Mouse (Mus musculus) thymus, adult 2 months (tissue): ENCODE data around the gene Gli2. TPM values are rescaled to one million over a fixed set of nuclear protein-coding genes. Genes with fewer than 3 reads are reported as not detected.

ENCODE experiments used
- DNase-seq: peaks from one replicate; pipeline ENCODE4 v3.0.0; 2021
- H3K27ac ChIP-seq: fragments of 200-500 bp; 2 replicates; pipeline ENCODE4 v1.5.1; 2012; ENCODE audit warnings: low read length, control low read depth; ENCODE audit not compliant: control insufficient read depth, insufficient read depth
- H3K27me3 ChIP-seq: fragments of 200-500 bp; 2 replicates; pipeline ENCODE4 v1.6.1; 2012; ENCODE audit warnings: mild to moderate bottlenecking, low read length, moderate library complexity, mixed read lengths; ENCODE audit not compliant: control insufficient read depth, insufficient read depth
- H3K36me3 ChIP-seq: fragments of 200-500 bp; 2 replicates; pipeline ENCODE4 v1.6.1; 2012; ENCODE audit warnings: mild to moderate bottlenecking, low read length, moderate library complexity; ENCODE audit not compliant: control insufficient read depth, insufficient read depth
- H3K4me1 ChIP-seq: fragments of 200-500 bp; replicated peaks from 2 replicates; pipeline ENCODE4 v1.6.1; 2012; ENCODE audit warnings: low read length; ENCODE audit not compliant: control insufficient read depth, insufficient read depth
- H3K4me3 ChIP-seq: fragments of 200-500 bp; 2 replicates; pipeline ENCODE4 v1.5.1; 2012; ENCODE audit warnings: mild to moderate bottlenecking, low read length, control low read depth, moderate library complexity; ENCODE audit not compliant: control insufficient read depth, insufficient read depth
- CTCF ChIP-seq: fragments of 200-500 bp; IDR thresholded peaks from 2 replicates; pipeline ENCODE4 v1.5.1; 2012; ENCODE audit warnings: mild to moderate bottlenecking, control low read depth, low read length, moderate library complexity, borderline replicate concordance; ENCODE audit not compliant: control insufficient read depth, poor library complexity, insufficient read depth; ENCODE audit errors: extremely low read depth
- POLR2A ChIP-seq: fragments of 200-500 bp; IDR thresholded peaks from 2 replicates; pipeline ENCODE4 v1.6.1; 2012; ENCODE audit warnings: mild to moderate bottlenecking, low read length, control low read depth, moderate library complexity; ENCODE audit not compliant: control insufficient read depth, poor library complexity, insufficient read depth; ENCODE audit errors: extremely low read depth
- whole genome bisulfite sequencing: fragments of 180-500 bp; shearing (Covaris S2); methylation state at CpG from one replicate; pipeline ENCODE4 v1.1.7; 2018; 5-methylcytosine and 5-hydroxymethylcytosine counted together
- polyA plus RNA-seq: library from polyadenylated mRNA; depleted of rRNA; stranded (reverse); fragments of >200 nt; gene quantifications from 2 replicates; pipeline ENCODE4 v1.2.3, GENCODE M21; 2012

Gli2 gene
- polyA plus RNA-seq, 1 experiment = 2.4 TPM

- Histone ChIP-seq H3K27ac (no peak overlapping the region), H3K4me1 (peaks cover 6% of the 10 kb centered on the region), H3K36me3 (no peaks in the 10 kb centered on the region), H3K27me3 (peaks cover 13% of the 10 kb centered on the region; the same call in 1 of the 2 replicates), H3K4me3 (no peak overlapping the region)
- 12% methylated on average over 21 of the region's 21 CpGs for WGBS
- TF ChIP-seq CTCF (no peak), POLR2A (no peak)
- DNase-seq = no peak
These were observed 2.1 kb downstream of the Gli2 start for GRCm38 (mm10) chr1:119051192-119051937.

- Histone ChIP-seq H3K27me3 (peaks cover 13% of the 10 kb centered on the region; the same call in 1 of the 2 replicates), H3K36me3 (no peaks in the 10 kb centered on the region), H3K4me1 (peaks cover 6% of the 10 kb centered on the region), H3K27ac (no peak overlapping the region), H3K4me3 (no peak overlapping the region)
- DNase-seq = no peak
- 79% methylated on average over 10 of the region's 10 CpGs for WGBS
- TF ChIP-seq POLR2A (no peak), CTCF (no peak)
These were observed 3.4 kb downstream of the Gli2 start for GRCm38 (mm10) chr1:119049812-119050615.

GRCm38 (mm10) chr1:119048988-119049387 is 4.4 kb downstream of the Gli2 start:
- H3K27me3 ChIP-seq = peaks cover 13% of the 10 kb centered on the region; the same call in 1 of the 2 replicates
- no peaks in the 10 kb centered on the region for H3K36me3 ChIP-seq
- TF ChIP-seq CTCF (no peak), POLR2A (no peak)
- no peak overlapping the region for H3K4me3 ChIP-seq
- WGBS = 47% methylated on average over 11 of the region's 11 CpGs
- DNase-seq = no peak
- no peak overlapping the region for H3K27ac ChIP-seq
- H3K4me1 ChIP-seq = peaks cover 4% of the 10 kb centered on the region

GRCm38 (mm10) chr1:119048547-119048946 is 4.9 kb downstream of the Gli2 start:
- H3K4me1 ChIP-seq = peaks cover 4% of the 10 kb centered on the region
- WGBS = 33% methylated on average over 6 of the region's 6 CpGs

DNA sequence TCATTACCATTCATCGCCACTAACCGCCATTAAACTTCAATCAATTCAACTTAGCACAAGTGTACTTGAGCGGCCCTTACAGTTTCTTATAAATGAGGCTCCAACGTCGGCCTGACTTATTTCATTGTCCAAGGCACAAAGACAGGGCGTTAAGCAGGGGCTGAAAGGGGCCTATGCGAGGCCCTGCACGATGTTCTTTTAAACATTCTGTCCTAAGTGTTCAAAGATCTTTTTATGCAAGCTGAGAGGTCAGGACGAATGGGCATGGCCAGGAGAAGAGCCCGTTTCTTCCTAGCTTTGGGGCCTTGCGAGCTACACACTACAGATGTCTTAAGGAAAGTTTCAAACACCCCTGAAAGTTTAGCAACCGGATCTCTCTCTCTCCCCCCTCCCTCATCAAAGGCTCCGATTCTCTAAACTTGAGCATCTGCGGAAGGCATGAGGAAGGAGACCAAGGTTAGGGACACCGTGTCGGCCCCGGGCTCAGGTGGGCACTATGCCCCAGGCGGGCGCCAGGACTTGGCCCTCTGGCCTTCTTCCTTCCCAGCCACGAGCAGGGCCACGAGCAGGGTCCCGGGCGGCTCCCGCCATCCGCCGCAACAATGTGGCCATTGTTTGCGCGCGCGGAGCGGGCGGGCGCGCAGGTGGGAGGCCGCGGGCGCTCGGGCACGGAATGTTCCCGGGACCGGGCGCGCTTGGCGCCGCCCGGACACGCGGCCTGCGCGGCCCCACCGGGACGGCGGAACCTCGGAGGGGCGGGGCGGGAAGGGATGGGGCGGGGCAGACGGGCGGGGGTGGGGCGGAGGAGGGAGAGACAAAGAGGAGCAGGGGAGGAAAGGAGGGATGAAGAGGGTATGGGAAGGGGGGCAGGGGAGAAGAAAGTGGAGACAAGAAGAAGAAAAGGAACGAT is 5.7 kb downstream of the Gli2 start:
- Histone ChIP-seq H3K36me3 (no peaks in the 10 kb centered on the region), H3K4me3 (peak overlapping the region; percentile 36), H3K4me1 (peaks cover 4% of the 10 kb centered on the region), H3K27ac (no peak overlapping the region), H3K27me3 (peaks cover 10% of the 10 kb centered on the region; the same call in 1 of the 2 replicates)
- DNase-seq = no peak
- 14% methylated on average over 57 of the region's 61 CpGs for WGBS
- TF ChIP-seq CTCF (no peak), POLR2A (no peak)

More at GRCm38 (mm10) chr1:119048547-119048946, 4.9 kb downstream of the Gli2 start:
- TF ChIP-seq POLR2A (no peak), CTCF (no peak)
- Histone ChIP-seq H3K4me3 (no peak overlapping the region), H3K27ac (no peak overlapping the region), H3K36me3 (no peaks in the 10 kb centered on the region), H3K27me3 (peaks cover 13% of the 10 kb centered on the region; the same call in 1 of the 2 replicates)
- DNase-seq = no peak
